Mouse (Mus musculus) midbrain, embryonic 14.5 days (tissue): ENCODE results near the gene Btbd9. TPM values are rescaled to one million over a fixed set of nuclear protein-coding genes. Genes with fewer than 3 reads are reported as not detected.
A peak's percentile ranks its signal among the peaks of the same experiment; 100 is the strongest.

Source experiments
- ATAC-seq: fragments of 200-750 bp; cut with Nextera tagmentation; 2 replicates; pipeline ENCODE4 v1.8.0; 2017; ENCODE audit warnings: moderate number of reproducible peaks, moderate library complexity; ENCODE audit not compliant: low FRiP score, low TSS enrichment
- DNase-seq: peaks from one replicate; pipeline ENCODE4 v3.0.0-alpha.2; 2015
- H3K27ac ChIP-seq: fragments of 300-500 bp; sonication (generic); replicated peaks from 2 replicates; pipeline ENCODE4 v1.5.1; 2014; ENCODE audit warnings: mild to moderate bottlenecking, low read depth, low read length, moderate library complexity
- H3K27me3 ChIP-seq: fragments of 300-500 bp; sonication (generic); 2 replicates; pipeline ENCODE4 v1.6.1; 2014; ENCODE audit warnings: low read length, control low read depth, mixed read lengths; ENCODE audit not compliant: control insufficient read depth, insufficient read depth
- H3K36me3 ChIP-seq: fragments of 300-500 bp; sonication (generic); 2 replicates; pipeline ENCODE4 v1.6.1; 2014; ENCODE audit warnings: low read length, control low read depth; ENCODE audit not compliant: control insufficient read depth, insufficient read depth
- H3K4me1 ChIP-seq: fragments of 300-500 bp; sonication (generic); 2 replicates; pipeline ENCODE4 v1.6.1; 2014; ENCODE audit warnings: mild to moderate bottlenecking, antibody characterized with exemption, low read length, control low read depth; ENCODE audit not compliant: control insufficient read depth, insufficient read depth
- H3K4me2 ChIP-seq: fragments of 300-500 bp; sonication (generic); 2 replicates; pipeline ENCODE4 v1.6.1; 2014; ENCODE audit warnings: mild to moderate bottlenecking, low read length, moderate library complexity
- H3K4me3 ChIP-seq: fragments of 300-500 bp; sonication (generic); replicated peaks from 2 replicates; pipeline ENCODE4 v1.5.1; 2014; ENCODE audit warnings: low read depth, low read length
- H3K9ac ChIP-seq: fragments of 300-500 bp; sonication (generic); replicated peaks from 2 replicates; pipeline ENCODE4 v1.6.1; 2014; ENCODE audit warnings: mild to moderate bottlenecking, low read length, moderate library complexity
- H3K9me3 ChIP-seq: fragments of 300-500 bp; sonication (generic); 2 replicates; pipeline ENCODE4 v1.6.1; 2016; ENCODE audit warnings: low read length, control low read depth, mixed read lengths; ENCODE audit not compliant: control insufficient read depth
- WGBS: fragments of 180-500 bp; shearing (Covaris S2); extraction: QIAGEN DNeasy Blood & Tissue Kit; methylation state at CpG from one replicate; pipeline ENCODE4 v1.1.7; 2014; 5-methylcytosine and 5-hydroxymethylcytosine counted together
- polyA plus RNA-seq: library from polyadenylated mRNA; unstranded; fragments of >200 nt; fragmentation: Nextera tagmentation; extraction: Ambion mirVana; gene quantifications from 2 replicates; pipeline ENCODE4 v1.2.1, GENCODE M21; 2014

Btbd9 gene
- polyA plus RNA-seq, 1 experiment from 2014 or later, result 140 TPM

- WGBS, result 80% methylated on average over 13 of the region's 13 CpGs
- Histone ChIP-seq H3K4me1 (peaks cover 81% of the 10 kb centered on the region), H3K4me2 (no peak overlapping the region), H3K4me3 (no peak overlapping the region), H3K36me3 (no peaks in the 10 kb centered on the region), H3K27me3 (no peaks in the 10 kb centered on the region), H3K9ac (no peak overlapping the region), H3K9me3 (no peaks in the 10 kb centered on the region), H3K27ac (peak overlapping the region; percentile 1; the same call in 1 of the 2 replicates)
- ATAC-seq, result no peak
- DNase-seq, result no peak
These were observed 376.7 kb downstream of the Btbd9 start for GRCm38 (mm10) chr17:30199374-30200247.

- no peak for ATAC-seq
These were observed 377.9 kb downstream of the Btbd9 start for GRCm38 (mm10) chr17:30198422-30198821.

GRCm38 (mm10) chr17:30197280-30198030, 378.8 kb downstream of the Btbd9 start:
- H3K27ac ChIP-seq, result peak overlapping the region; percentile 57; the same call in 1 of the 2 replicates
- no peak overlapping the region for H3K9ac ChIP-seq
- ATAC-seq, result no peak
- 75% methylated on average over 12 of the region's 12 CpGs for WGBS
- H3K9me3 ChIP-seq, result no peaks in the 10 kb centered on the region
- H3K36me3 ChIP-seq, result peaks cover 5% of the 10 kb centered on the region; the same call in 1 of the 2 replicates
- H3K27me3 ChIP-seq, result no peaks in the 10 kb centered on the region
- no peak overlapping the region for H3K4me3 ChIP-seq
- H3K4me2 ChIP-seq, result no peak overlapping the region
- H3K4me1 ChIP-seq, result peaks cover 81% of the 10 kb centered on the region
- no peak for DNase-seq

More at GRCm38 (mm10) chr17:30198422-30198821, 377.9 kb downstream of the Btbd9 start:
- WGBS, result 80% methylated on average over 10 of the region's 10 CpGs
- peaks cover 81% of the 10 kb centered on the region for H3K4me1 ChIP-seq
- no peak overlapping the region for H3K4me3 ChIP-seq
- H3K27ac ChIP-seq, result no peak overlapping the region
- H3K4me2 ChIP-seq, result no peak overlapping the region
- H3K9ac ChIP-seq, result no peak overlapping the region
- H3K27me3 ChIP-seq, result no peaks in the 10 kb centered on the region
- H3K36me3 ChIP-seq, result no peaks in the 10 kb centered on the region
- H3K9me3 ChIP-seq, result no peaks in the 10 kb centered on the region
- DNase-seq, result no peak

- DNase-seq (peak; percentile 52), ATAC-seq (no peak)
- Histone ChIP-seq H3K4me3 (no peak overlapping the region), H3K9ac (no peak overlapping the region), H3K9me3 (no peaks in the 10 kb centered on the region), H3K27me3 (no peaks in the 10 kb centered on the region), H3K36me3 (peaks cover 6% of the 10 kb centered on the region; the same call in 1 of the 2 replicates), H3K4me2 (no peak overlapping the region), H3K27ac (peak overlapping the region; percentile 76), H3K4me1 (peaks cover 84% of the 10 kb centered on the region)
- 43% methylated on average over 17 of the region's 17 CpGs for WGBS
These were observed 379.6 kb downstream of the Btbd9 start for GRCm38 (mm10) chr17:30196401-30197279.

- ATAC-seq (no peak), DNase-seq (no peak)
- peaks cover 82% of the 10 kb centered on the region for H3K4me1 ChIP-seq
- 86% methylated on average over 21 of the region's 21 CpGs for WGBS
- no peak overlapping the region for H3K4me2 ChIP-seq
- peak overlapping the region; percentile 76 for H3K27ac ChIP-seq
- H3K4me3 ChIP-seq, result no peak overlapping the region
- H3K9ac ChIP-seq, result no peak overlapping the region
- H3K36me3 ChIP-seq, result peaks cover 6% of the 10 kb centered on the region; the same call in 1 of the 2 replicates
- H3K9me3 ChIP-seq, result no peaks in the 10 kb centered on the region
- H3K27me3 ChIP-seq, result no peaks in the 10 kb centered on the region
These were observed 380.6 kb downstream of the Btbd9 start for GRCm38 (mm10) chr17:30195591-30196183.

GRCm38 (mm10) chr17:30194629-30195445, 381.5 kb downstream of the Btbd9 start:
- H3K36me3 ChIP-seq, result peaks cover 6% of the 10 kb centered on the region; the same call in 1 of the 2 replicates
- no peak overlapping the region for H3K9ac ChIP-seq
- no peaks in the 10 kb centered on the region for H3K9me3 ChIP-seq
- no peaks in the 10 kb centered on the region for H3K27me3 ChIP-seq
- peaks cover 78% of the 10 kb centered on the region for H3K4me1 ChIP-seq
- WGBS, result 39% methylated on average over 11 of the region's 11 CpGs
- H3K4me3 ChIP-seq, result no peak overlapping the region
- no peak overlapping the region for H3K4me2 ChIP-seq
- peak; percentile 35; the same call in 1 of the 2 replicates for ATAC-seq
- peak; percentile 84 for DNase-seq
- peak overlapping the region; percentile 76 for H3K27ac ChIP-seq

- Histone ChIP-seq H3K4me1 (peaks cover 81% of the 10 kb centered on the region), H3K4me3 (no peak overlapping the region), H3K36me3 (peaks cover 6% of the 10 kb centered on the region; the same call in 1 of the 2 replicates), H3K9ac (no peak overlapping the region), H3K9me3 (no peaks in the 10 kb centered on the region), H3K27me3 (no peaks in the 10 kb centered on the region), H3K4me2 (no peak overlapping the region), H3K27ac (peak overlapping the region; percentile 76)
- no peak for ATAC-seq
- 60% methylated on average over 3 of the region's 3 CpGs for WGBS
- no peak for DNase-seq
These were observed 382.2 kb downstream of the Btbd9 start for GRCm38 (mm10) chr17:30194091-30194490.
